Mouse (Mus musculus): Measurements from ENCODE around the gene Tomm22. TPM values are rescaled to one million over a fixed set of nuclear protein-coding genes. Genes with fewer than 3 reads are reported as not detected.

Gene Tomm22
- polyA plus RNA-seq, 1 experiment, result 120 TPM

DNA sequence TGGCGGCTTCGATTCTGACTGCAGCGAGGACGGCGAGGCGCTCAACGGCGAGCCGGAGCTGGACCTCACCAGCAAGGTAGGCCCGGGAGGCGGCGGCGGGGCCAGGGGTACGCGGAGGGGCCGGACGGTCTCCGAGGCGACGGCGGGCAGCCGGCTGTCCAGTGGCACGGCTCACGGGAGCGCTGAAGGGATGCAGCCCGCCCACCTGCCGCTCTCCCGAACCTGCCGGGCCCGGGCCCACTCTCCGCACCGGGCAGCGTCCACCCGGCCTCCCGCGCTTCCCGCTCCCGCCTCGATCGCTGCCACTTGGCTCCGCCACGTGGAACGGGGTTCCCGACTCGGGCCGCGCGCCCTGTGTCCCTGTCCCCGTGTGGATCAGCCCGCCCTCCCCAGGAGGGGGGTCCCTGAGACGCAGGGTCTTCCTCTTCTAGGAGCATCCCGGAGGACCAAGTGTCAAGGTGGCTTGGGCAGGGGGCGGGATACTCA lies 20.4 kb downstream of the Tomm22 start:
- Histone ChIP-seq H3K4me1 (peaks cover 74% of the 10 kb centered on the region), H3K4me3 (replicated peaks) (peak overlapping the region; percentile 98), H3K27me3 (replicated peaks) (no peaks in the 10 kb centered on the region), H3K36me3 (replicated peaks; ENCODE audit: low read length) (peaks cover 14% of the 10 kb centered on the region), H3K9me3 (no peaks in the 10 kb centered on the region)
- TF ChIP-seq GATA1 (IDR thresholded peaks at IDR 0.05; ENCODE audit: borderline replicate concordance, low read length) (no peak), FLI1 (IDR thresholded peaks at IDR 0.05; ENCODE audit: low read length) (no peak)

DNA sequence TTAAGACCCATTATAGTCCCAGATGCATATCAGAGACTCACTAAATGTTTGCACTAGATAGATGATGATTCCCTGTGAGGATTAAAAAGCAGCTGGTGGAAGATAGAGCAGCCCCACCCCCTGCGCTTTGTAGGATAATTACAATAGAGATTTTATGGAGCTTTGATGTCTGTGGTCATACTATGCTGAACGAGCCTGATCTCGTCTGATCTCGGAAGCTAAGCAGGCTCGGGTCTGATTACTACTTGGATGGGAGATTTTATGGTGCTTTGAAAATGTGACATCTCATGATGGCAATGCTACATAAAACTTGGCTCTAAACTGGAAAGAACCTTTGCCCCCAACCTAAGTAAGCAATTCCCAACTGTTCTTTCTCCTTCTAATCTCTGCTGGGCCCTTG lies 21.7 kb downstream of the Tomm22 start:
- H3K4me3 ChIP-seq (replicated peaks), result peak overlapping the region; percentile 93
- H3K4me1 ChIP-seq, result peaks cover 80% of the 10 kb centered on the region
- no peaks in the 10 kb centered on the region for H3K9me3 ChIP-seq
- TF ChIP-seq FLI1 (IDR thresholded peaks at IDR 0.05; ENCODE audit: low read length) (no peak), GATA1 (IDR thresholded peaks at IDR 0.05; ENCODE audit: borderline replicate concordance, low read length) (no peak)
- peaks cover 26% of the 10 kb centered on the region for H3K36me3 ChIP-seq (replicated peaks; ENCODE audit: low read length)
- H3K27me3 ChIP-seq (replicated peaks), result no peaks in the 10 kb centered on the region

DNA sequence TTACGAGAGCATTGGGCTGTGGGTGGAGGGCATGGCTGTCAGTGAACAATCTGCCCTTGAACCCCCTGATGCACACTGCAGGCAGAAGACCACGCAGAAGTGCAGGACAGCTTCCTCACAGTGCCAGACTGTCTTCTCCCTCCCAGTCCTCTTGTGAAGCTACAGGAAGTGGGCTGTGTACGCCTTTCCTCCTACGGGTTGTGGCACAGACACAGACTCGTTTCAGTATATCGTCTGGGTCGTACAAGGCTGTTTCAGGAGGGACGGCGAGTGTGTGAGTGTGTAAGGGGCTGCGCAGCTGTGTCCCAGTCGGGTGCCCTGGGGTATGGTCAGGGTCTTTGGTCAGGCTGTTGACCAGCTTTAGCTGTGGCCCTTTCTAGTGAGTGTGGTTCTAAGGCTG lies 23.1 kb downstream of the Tomm22 start:
- TF ChIP-seq GATA1 (IDR thresholded peaks at IDR 0.05; ENCODE audit: borderline replicate concordance, low read length), result no peak
- TF ChIP-seq FLI1 (IDR thresholded peaks at IDR 0.05; ENCODE audit: low read length), result no peak
- peak overlapping the region; percentile 93 for H3K4me3 ChIP-seq (replicated peaks)
- no peaks in the 10 kb centered on the region for H3K9me3 ChIP-seq
- H3K4me1 ChIP-seq, result peaks cover 84% of the 10 kb centered on the region
- peaks cover 37% of the 10 kb centered on the region for H3K36me3 ChIP-seq (replicated peaks; ENCODE audit: low read length)
- H3K27me3 ChIP-seq (replicated peaks), result no peaks in the 10 kb centered on the region

DNA sequence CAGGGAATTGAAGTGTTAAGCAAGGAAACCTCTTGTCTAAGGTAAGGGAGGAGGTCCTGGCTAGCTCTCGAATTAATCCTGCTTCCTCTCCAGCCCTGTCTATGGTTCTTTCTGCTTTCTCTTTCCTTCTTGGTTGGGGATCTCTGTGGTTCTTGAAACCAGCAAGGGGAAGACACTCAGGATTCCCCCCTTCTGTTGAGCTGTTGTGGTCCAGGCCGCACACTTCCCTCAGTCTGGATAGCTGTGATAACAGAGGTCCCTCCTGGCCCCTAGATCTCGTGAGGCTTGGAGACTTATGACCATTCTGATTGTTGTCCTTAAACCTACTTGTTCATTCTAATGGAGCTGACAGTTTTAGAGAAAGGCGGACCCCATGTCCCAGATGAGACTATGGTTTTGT lies 23.9 kb downstream of the Tomm22 start:
- peaks cover 43% of the 10 kb centered on the region for H3K36me3 ChIP-seq (replicated peaks; ENCODE audit: low read length)
- H3K9me3 ChIP-seq, result no peaks in the 10 kb centered on the region
- TF ChIP-seq FLI1 (IDR thresholded peaks at IDR 0.05; ENCODE audit: low read length) (no peak), GATA1 (IDR thresholded peaks at IDR 0.05; ENCODE audit: borderline replicate concordance, low read length) (no peak; the same call in 2 of the 3 replicates)
- H3K27me3 ChIP-seq (replicated peaks), result no peaks in the 10 kb centered on the region
- H3K4me1 ChIP-seq, result peaks cover 84% of the 10 kb centered on the region
- H3K4me3 ChIP-seq (replicated peaks), result peak overlapping the region; percentile 93

DNA sequence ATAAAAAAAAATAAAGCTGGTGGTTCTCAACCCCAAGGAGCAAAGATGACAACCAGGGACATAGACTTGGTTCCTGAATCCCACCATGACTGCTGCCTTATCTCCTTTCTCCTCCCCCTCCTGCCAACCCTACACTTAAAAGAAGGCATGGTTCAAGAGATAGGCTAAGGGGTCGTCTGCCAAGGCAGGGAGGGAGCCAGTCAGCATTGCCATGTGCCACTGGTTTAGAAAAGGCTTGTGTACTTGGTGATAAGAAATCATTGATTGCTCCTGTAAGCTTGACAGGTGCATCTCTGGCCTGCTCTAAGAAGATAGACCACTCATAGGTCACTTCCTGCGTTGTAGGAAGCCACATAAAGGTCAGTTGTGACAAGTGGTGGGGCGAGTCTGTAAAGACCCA lies 24.9 kb downstream of the Tomm22 start:
- no peaks in the 10 kb centered on the region for H3K27me3 ChIP-seq (replicated peaks)
- H3K9me3 ChIP-seq, result no peaks in the 10 kb centered on the region
- H3K4me3 ChIP-seq (replicated peaks), result peak overlapping the region; percentile 12
- peaks cover 78% of the 10 kb centered on the region for H3K4me1 ChIP-seq
- H3K36me3 ChIP-seq (replicated peaks; ENCODE audit: low read length), result peaks cover 44% of the 10 kb centered on the region
- TF ChIP-seq GATA1 (IDR thresholded peaks at IDR 0.05; ENCODE audit: borderline replicate concordance, low read length), result no peak
- TF ChIP-seq FLI1 (IDR thresholded peaks at IDR 0.05; ENCODE audit: low read length), result no peak

DNA sequence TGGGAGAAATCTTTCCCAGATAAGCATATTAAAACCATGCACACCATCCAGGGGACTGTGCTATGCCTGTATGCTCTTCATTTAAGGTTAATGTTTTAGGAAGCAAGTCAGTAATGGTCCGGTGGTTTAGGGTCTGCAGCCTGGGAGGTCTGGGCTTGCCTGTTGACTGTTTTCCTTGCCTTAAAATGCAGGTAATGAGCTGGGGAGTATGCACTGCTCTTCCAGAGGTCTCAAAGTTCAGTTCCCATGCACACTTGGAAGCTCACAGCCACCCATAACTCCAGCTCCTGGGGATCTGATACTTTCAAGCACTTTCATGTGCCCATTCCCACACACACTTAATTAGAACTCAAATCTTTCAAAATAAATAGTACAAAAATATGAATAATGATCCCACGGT lies 25.8 kb downstream of the Tomm22 start:
- H3K36me3 ChIP-seq (replicated peaks; ENCODE audit: low read length), result peaks cover 44% of the 10 kb centered on the region
- no peaks in the 10 kb centered on the region for H3K27me3 ChIP-seq (replicated peaks)
- H3K4me3 ChIP-seq (replicated peaks), result no peak overlapping the region
- H3K9me3 ChIP-seq, result no peaks in the 10 kb centered on the region
- TF ChIP-seq FLI1 (IDR thresholded peaks at IDR 0.05; ENCODE audit: low read length) (no peak), GATA1 (IDR thresholded peaks at IDR 0.05; ENCODE audit: borderline replicate concordance, low read length) (no peak)
- H3K4me1 ChIP-seq, result peaks cover 75% of the 10 kb centered on the region

DNA sequence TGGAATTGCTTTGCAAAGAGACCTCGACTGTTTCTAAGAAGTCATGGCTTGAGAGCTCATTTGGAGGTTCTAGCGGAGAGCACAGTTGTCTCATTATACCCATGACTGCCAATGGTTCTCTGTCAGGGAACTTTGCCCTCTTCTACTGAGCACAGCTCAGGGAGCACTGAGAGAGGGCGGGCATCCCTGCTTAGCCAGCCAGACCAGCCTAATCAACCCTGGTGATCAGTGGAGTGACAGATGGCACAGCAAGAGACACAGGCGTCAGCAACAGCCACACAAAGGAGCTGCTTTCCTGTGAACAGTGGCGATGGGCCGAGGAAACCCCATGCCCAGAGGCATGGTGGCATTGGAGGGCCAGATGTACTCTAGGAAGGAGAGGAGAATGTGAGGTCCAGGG lies 26.4 kb downstream of the Tomm22 start:
- H3K9me3 ChIP-seq, result no peaks in the 10 kb centered on the region
- H3K4me3 ChIP-seq (replicated peaks), result no peak overlapping the region
- no peaks in the 10 kb centered on the region for H3K27me3 ChIP-seq (replicated peaks)
- no peak for TF ChIP-seq FLI1 (IDR thresholded peaks at IDR 0.05; ENCODE audit: low read length)
- no peak for TF ChIP-seq GATA1 (IDR thresholded peaks at IDR 0.05; ENCODE audit: borderline replicate concordance, low read length)
- H3K4me1 ChIP-seq, result peaks cover 70% of the 10 kb centered on the region
- H3K36me3 ChIP-seq (replicated peaks; ENCODE audit: low read length), result peaks cover 44% of the 10 kb centered on the region

DNA sequence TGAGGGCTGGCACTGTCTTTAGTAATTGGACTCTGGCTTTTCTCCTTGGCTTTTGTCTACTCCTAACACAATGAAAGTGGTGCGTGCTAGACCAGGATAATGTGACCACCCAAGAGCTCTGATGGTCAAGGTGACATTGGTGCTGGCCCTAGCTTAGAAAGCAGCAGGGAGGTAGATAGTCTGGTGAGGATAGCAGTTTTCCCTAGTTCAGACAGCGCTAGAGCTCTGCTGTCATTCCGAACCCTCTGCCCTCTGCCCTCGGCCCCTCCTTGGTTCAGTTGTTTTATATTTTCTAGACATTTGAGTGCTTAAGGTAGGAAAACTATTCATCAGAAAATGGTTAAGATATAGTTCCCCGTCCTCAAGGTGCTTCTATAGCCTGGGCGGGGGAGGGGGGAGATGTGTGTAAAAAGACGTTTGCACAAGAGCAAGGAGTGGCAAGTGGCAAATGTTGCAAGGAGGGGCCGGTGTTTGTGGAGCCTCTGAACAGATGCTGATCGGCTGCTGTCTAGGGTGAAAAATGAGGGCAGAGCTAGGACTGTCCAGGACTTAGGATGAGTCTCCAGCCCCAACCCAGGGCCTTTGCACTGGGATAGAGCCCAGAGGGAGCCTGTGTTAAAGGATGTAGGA lies 27.0 kb downstream of the Tomm22 start:
- H3K4me3 ChIP-seq (replicated peaks), result no peak overlapping the region
- no peak for TF ChIP-seq FLI1 (IDR thresholded peaks at IDR 0.05; ENCODE audit: low read length)
- TF ChIP-seq GATA1 (IDR thresholded peaks at IDR 0.05; ENCODE audit: borderline replicate concordance, low read length), result no peak
- H3K27me3 ChIP-seq (replicated peaks), result no peaks in the 10 kb centered on the region
- H3K4me1 ChIP-seq, result peaks cover 63% of the 10 kb centered on the region
- H3K36me3 ChIP-seq (replicated peaks; ENCODE audit: low read length), result peaks cover 44% of the 10 kb centered on the region
- no peaks in the 10 kb centered on the region for H3K9me3 ChIP-seq

DNA sequence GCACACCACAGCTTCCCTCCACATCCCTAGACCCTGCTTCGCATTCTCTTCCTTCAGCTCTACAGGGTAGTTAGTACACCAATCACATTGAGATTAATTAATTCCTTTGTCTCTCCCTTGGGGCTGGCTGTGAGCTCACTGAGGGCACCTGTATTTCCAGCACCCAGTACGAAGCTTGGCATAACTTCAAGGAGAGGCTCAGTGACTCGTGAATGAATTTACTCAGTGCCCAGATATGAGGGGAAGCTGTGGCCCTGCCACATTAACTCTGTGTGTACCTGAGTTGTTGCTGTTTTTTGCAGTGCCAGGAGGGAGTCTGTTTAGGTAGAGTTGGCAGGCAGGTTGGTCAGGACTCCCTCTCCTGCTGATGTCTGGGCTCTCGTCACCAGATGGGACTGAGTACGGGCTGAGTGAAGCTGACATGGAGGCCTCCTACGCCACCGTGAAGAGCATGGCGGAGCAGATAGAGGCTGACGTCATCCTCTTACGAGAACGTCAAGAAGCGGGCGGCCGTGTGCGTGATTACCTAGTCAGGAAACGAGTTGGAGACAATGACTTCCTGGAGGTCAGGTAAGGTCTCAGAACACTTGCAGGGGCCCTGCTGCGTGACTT lies 36.0 kb downstream of the Tomm22 start:
- Histone ChIP-seq H3K4me1 (peaks cover 52% of the 10 kb centered on the region), H3K36me3 (replicated peaks; ENCODE audit: low read length) (peaks cover 56% of the 10 kb centered on the region), H3K4me3 (replicated peaks) (no peak overlapping the region), H3K27me3 (replicated peaks) (no peaks in the 10 kb centered on the region), H3K9me3 (no peaks in the 10 kb centered on the region)
- TF ChIP-seq FLI1 (IDR thresholded peaks at IDR 0.05; ENCODE audit: low read length) (no peak), GATA1 (IDR thresholded peaks at IDR 0.05; ENCODE audit: borderline replicate concordance, low read length) (no peak)

DNA sequence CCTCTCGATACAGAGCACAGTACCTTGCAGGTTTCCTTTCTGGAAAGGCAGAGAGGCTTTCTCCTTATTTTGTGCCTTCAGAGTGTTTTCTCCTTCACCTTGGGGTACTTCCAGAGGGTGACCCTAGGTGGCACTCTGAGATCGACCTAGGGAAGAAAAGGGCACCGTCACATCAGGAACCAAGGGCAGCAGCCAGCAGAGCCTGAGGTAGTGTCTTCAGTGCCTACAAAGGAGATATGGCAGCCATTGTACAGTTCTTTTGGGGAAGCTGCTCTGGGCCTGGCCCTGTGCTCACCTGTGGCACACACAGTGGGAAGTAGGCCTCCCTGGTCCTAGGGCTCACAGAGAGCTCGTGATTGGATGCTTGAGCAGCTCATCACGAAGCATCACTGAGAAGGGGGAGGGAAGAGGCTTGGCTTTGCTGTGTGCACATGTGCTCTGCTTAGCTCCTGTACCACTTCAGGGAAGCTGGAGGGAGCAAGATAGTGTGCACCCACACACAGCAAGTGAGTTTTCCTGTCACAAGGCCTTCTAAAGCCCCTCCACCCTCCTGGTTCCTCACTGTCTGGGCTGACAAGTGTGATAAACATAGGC lies 37.7 kb downstream of the Tomm22 start:
- H3K27me3 ChIP-seq (replicated peaks), result no peaks in the 10 kb centered on the region
- peaks cover 55% of the 10 kb centered on the region for H3K4me1 ChIP-seq
- peak overlapping the region; percentile 67 for H3K4me3 ChIP-seq (replicated peaks)
- TF ChIP-seq GATA1 (IDR thresholded peaks at IDR 0.05; ENCODE audit: borderline replicate concordance, low read length) (no peak), FLI1 (IDR thresholded peaks at IDR 0.05; ENCODE audit: low read length) (no peak)
- H3K9me3 ChIP-seq, result no peaks in the 10 kb centered on the region
- peaks cover 72% of the 10 kb centered on the region for H3K36me3 ChIP-seq (replicated peaks; ENCODE audit: low read length)

All from megakaryocyte, embryonic 14.5 days (primary cell).